Mouse (Mus musculus) thymus, postnatal 10 days (tissue): Measurements from ENCODE around the gene Tpo.

Source experiments
- DNase-seq, 2 experiments: peaks; one replicate each; pipeline ENCODE4 v3.0.0; 2021; ENCODE audit warnings: low spot score in 2 of 2

Tpo gene

GRCm38 (mm10) chr12:30077056-30077455 is 55.4 kb downstream of the Tpo start:
- no peak for DNase-seq

- no peak for DNase-seq
Observed at GRCm38 (mm10) chr12:30076316-30076715, 56.1 kb downstream of the Tpo start.

GRCm38 (mm10) chr12:30069321-30069720 is 63.1 kb downstream of the Tpo start:
- no peak for DNase-seq

GRCm38 (mm10) chr12:30067806-30068205 is 64.6 kb downstream of the Tpo start:
- no peak for DNase-seq

GRCm38 (mm10) chr12:30062118-30062505 is 70.3 kb downstream of the Tpo start:
- no peak for DNase-seq

GRCm38 (mm10) chr12:30061503-30062117 is 70.8 kb downstream of the Tpo start:
- no peak for DNase-seq

- DNase-seq, result no peak
Observed at GRCm38 (mm10) chr12:30058044-30058443, 74.4 kb downstream of the Tpo start.

GRCm38 (mm10) chr12:30054761-30055540 is 77.5 kb downstream of the Tpo start:
- no peak for DNase-seq

- DNase-seq, result peak in 1 of 2 experiments; percentile 6
Observed at GRCm38 (mm10) chr12:30050235-30050634, 82.2 kb downstream of the Tpo start.

GRCm38 (mm10) chr12:30049818-30050217 is 82.6 kb downstream of the Tpo start:
- DNase-seq, result no peak

GRCm38 (mm10) chr12:30048848-30049247 is 83.6 kb downstream of the Tpo start:
- no peak for DNase-seq

GRCm38 (mm10) chr12:30040150-30040549 is 92.3 kb downstream of the Tpo start:
- DNase-seq, result no peak

- DNase-seq, result no peak
Observed at GRCm38 (mm10) chr12:30039565-30039964, 92.9 kb downstream of the Tpo start.

GRCm38 (mm10) chr12:30036569-30037055 is 95.8 kb downstream of the Tpo start:
- no peak for DNase-seq

- no peak for DNase-seq
Observed at GRCm38 (mm10) chr12:30035841-30036568, 96.4 kb downstream of the Tpo start.

- DNase-seq, result no peak
Observed at GRCm38 (mm10) chr12:30035406-30035805, 97.0 kb downstream of the Tpo start.

- no peak for DNase-seq
Observed at GRCm38 (mm10) chr12:30034681-30035080, 97.7 kb downstream of the Tpo start.

GRCm38 (mm10) chr12:30030571-30030970 is 101.9 kb downstream of the Tpo start:
- no peak for DNase-seq

GRCm38 (mm10) chr12:30029111-30029510 is 103.3 kb downstream of the Tpo start:
- no peak for DNase-seq

- DNase-seq, result no peak
Observed at GRCm38 (mm10) chr12:30027721-30028340, 104.6 kb downstream of the Tpo start.

GRCm38 (mm10) chr12:30024264-30024825 is 108.1 kb downstream of the Tpo start:
- no peak for DNase-seq

GRCm38 (mm10) chr12:30023491-30023890 is 108.9 kb downstream of the Tpo start:
- DNase-seq, result no peak
